Mouse (Mus musculus) liver, embryonic 16.5 days (tissue): ENCODE measurements around the gene Olfr1396. TPM values are rescaled to one million over a fixed set of nuclear protein-coding genes. Genes with fewer than 3 reads are reported as not detected.

Source experiments
- ATAC-seq: fragments of 200-750 bp; cut with Nextera tagmentation; 2 replicates; pipeline ENCODE4 v1.8.0; 2017; ENCODE audit warnings: low read depth, mild to moderate bottlenecking, moderate number of reproducible peaks, moderate library complexity
- H3K27ac ChIP-seq: fragments of 300-500 bp; sonication (generic); 2 replicates; pipeline ENCODE4 v1.5.1; 2014; ENCODE audit warnings: mild to moderate bottlenecking, low read length
- H3K27me3 ChIP-seq: fragments of 300-500 bp; sonication (generic); 2 replicates; pipeline ENCODE4 v1.6.1; 2014; ENCODE audit warnings: low read depth, low read length, mixed read lengths; ENCODE audit not compliant: control insufficient read depth, insufficient read depth
- H3K36me3 ChIP-seq: fragments of 300-500 bp; sonication (generic); 2 replicates; pipeline ENCODE4 v1.6.1; 2014; ENCODE audit warnings: mild to moderate bottlenecking; ENCODE audit not compliant: control insufficient read depth, insufficient read depth
- H3K4me1 ChIP-seq: fragments of 300-500 bp; sonication (generic); 2 replicates; pipeline ENCODE4 v1.6.1; 2014; ENCODE audit warnings: low read depth, low read length, mixed read lengths; ENCODE audit not compliant: control insufficient read depth
- H3K4me2 ChIP-seq: fragments of 300-500 bp; sonication (generic); 2 replicates; pipeline ENCODE4 v1.6.1; 2014; ENCODE audit warnings: low read depth, low read length, mixed read lengths
- H3K4me3 ChIP-seq: fragments of 300-500 bp; sonication (generic); 2 replicates; pipeline ENCODE4 v1.5.1; 2014; ENCODE audit warnings: low read depth, mild to moderate bottlenecking, low read length
- H3K9ac ChIP-seq: fragments of 300-500 bp; sonication (generic); 2 replicates; pipeline ENCODE4 v1.6.1; 2014; ENCODE audit warnings: low read depth, low read length
- H3K9me3 ChIP-seq: fragments of 300-500 bp; sonication (generic); replicated peaks from 2 replicates; pipeline ENCODE4 v1.6.1; 2016; ENCODE audit warnings: low read length; ENCODE audit not compliant: control insufficient read depth
- WGBS: fragments of 180-500 bp; shearing (Covaris S2); extraction: QIAGEN DNeasy Blood & Tissue Kit; methylation state at CpG from one replicate; pipeline ENCODE4 v1.1.7; 2014; ENCODE audit not compliant: insufficient replicate concordance; 5-methylcytosine and 5-hydroxymethylcytosine counted together
- polyA plus RNA-seq: library from polyadenylated mRNA; unstranded; fragments of >200 nt; fragmentation: Nextera tagmentation; extraction: Ambion mirVana; gene quantifications from 2 replicates; pipeline ENCODE4 v1.2.1, GENCODE M21; 2015

Gene Olfr1396
- polyA plus RNA-seq, 1 experiment from 2014 or later = not detected

DNA sequence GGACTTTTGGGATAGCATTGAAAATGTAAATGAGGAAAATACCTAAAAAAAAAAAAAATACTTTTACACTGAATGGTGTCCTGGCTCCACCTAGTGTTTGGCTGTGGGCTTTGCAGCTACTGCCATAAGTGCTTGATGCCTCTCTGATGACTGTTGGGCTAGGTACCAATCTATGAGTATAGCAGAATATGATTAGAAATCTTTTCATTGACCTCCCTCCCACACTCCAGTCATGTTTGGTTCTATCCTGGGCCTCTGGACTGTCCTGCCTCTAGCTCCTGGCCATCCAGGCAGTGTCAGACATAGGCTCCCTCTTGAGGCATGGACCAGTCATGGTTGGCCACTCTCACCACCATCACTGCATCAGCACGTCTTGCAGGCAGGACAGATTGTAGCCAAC is 5.8 kb downstream of the Olfr1396 start:
- H3K27ac ChIP-seq = no peak overlapping the region
- 22% methylated on average over 1 of the region's 1 CpGs for WGBS
- H3K4me3 ChIP-seq = no peak overlapping the region
- no peaks in the 10 kb centered on the region for H3K27me3 ChIP-seq
- no peaks in the 10 kb centered on the region for H3K36me3 ChIP-seq
- H3K9ac ChIP-seq = no peak overlapping the region
- H3K4me2 ChIP-seq = no peak overlapping the region
- H3K9me3 ChIP-seq = no peaks in the 10 kb centered on the region
- no peaks in the 10 kb centered on the region; the same call in none of the 2 replicates for H3K4me1 ChIP-seq
- no peak for ATAC-seq

DNA sequence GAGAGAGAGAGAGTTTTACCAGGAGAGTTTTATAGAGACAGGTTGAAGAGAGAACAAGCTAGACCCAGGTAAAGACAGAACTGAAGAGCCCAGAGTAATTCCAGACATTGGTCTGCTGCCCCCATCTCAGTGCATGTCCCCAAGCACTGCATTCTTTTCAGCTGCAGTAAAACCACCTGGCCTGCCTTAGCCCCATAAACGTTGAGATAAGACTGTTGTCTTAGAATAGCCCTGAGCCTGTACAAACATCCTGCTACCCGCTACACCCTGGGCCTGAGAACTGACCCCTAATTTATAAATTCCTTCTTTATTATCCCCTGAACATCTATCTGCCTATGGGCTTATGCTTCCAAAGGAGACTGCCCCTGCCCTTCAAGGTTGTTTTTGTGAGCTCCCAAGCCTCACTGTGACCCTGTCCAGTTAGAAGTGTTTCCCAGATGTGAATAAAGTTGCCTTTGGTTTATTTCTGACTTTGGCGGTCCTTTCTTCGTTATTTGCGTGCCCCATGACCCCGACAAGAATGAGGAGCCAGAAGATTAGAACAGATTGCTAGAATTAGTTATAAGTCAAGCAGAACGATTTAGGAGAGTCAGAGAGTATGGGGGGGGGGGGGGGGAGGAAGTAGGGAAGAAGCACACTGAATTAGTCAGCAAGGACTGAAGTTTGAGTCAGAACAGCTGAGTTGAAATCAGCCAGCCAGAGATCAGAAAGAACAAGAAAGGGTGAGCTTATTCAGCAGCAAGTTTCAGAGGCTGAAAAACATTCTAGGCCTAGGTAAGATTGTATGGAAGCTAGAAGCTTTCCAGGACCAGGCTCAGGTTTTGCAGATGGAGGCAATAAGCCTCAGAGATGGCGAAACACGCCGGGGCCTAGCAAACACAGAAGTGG is 6.8 kb downstream of the Olfr1396 start:
- Histone ChIP-seq H3K27me3 (no peaks in the 10 kb centered on the region), H3K4me3 (no peak overlapping the region), H3K36me3 (no peaks in the 10 kb centered on the region), H3K9me3 (no peaks in the 10 kb centered on the region), H3K4me2 (no peak overlapping the region), H3K27ac (no peak overlapping the region), H3K9ac (no peak overlapping the region), H3K4me1 (peaks cover 3% of the 10 kb centered on the region)
- ATAC-seq = no peak
- 60% methylated on average over 10 of the region's 10 CpGs for WGBS

DNA sequence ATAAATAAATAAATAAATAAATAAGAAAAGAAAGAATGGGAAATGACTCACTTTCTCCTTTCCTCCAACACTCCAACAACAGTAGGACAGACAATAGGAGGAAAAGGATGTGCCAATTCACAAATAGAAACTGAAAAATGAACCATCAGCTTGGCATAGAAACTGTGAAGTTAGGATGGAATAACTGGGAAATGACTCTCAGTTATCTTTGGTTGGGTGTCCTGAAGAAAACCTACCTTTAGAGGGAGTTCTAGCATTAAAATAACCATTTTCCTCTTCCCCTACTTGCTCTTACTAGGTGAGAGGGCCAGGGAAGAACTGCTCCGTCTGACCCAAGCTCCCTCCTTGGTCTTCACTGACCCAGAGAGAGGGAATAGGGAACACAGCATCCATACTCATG is 8.9 kb downstream of the Olfr1396 start:
- H3K9me3 ChIP-seq = no peaks in the 10 kb centered on the region
- no peak for ATAC-seq
- no peak overlapping the region for H3K27ac ChIP-seq
- WGBS = 60% methylated on average over 1 of the region's 1 CpGs
- no peak overlapping the region for H3K4me2 ChIP-seq
- peaks cover 13% of the 10 kb centered on the region for H3K4me1 ChIP-seq
- H3K27me3 ChIP-seq = no peaks in the 10 kb centered on the region
- H3K9ac ChIP-seq = no peak overlapping the region
- no peaks in the 10 kb centered on the region for H3K36me3 ChIP-seq
- H3K4me3 ChIP-seq = no peak overlapping the region

DNA sequence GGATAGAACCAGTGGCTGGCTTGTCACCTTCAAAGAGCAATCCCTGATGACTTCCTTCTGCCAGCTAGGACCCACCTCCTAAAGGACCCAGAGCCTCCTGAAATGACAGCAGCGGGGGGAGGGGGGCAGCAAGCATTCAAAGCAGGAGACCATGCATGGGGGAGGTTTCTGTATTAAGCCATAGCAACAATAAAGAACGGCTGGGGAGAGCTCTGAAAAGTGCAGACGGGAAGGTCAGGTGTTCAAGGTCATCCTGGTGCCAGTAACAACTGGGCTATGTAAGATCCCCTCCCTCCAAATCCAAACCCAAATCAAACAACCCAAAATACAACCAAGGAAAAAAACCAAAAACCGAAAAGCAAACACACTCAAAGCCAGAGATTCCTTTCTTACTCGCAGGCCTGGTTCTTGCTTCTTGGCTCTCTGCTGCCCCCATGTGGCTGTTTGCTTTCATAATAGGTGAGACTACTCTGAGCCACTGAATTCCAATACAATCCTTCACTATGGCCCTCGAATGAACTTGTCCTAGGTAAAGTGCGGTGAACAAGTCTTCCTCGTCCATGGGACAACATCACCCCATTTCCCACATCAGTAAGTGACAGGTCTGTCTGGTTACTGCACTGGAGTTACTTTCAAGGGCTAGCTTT is 11.5 kb downstream of the Olfr1396 start:
- ATAC-seq = peak; percentile 47

DNA sequence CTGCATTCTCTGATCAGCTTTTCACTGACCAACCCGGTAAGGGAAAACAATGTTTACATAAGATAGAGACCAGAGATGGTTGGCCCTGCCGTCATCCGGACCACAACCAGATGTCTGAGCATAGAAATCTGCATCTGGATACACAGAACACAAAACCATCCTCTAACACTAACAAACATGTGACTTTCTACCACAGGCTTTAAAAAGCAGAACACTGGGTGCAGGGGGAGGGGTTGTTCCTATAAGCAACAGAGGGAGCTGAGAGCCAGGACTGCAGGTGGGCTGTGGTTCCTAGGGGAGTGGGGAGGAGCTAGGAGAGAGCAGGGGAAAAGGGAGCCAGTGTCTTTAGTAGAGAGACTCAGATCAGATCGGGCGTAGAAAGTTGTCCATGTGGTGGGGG is 13.2 kb downstream of the Olfr1396 start:
- no peaks in the 10 kb centered on the region for H3K9me3 ChIP-seq
- H3K4me2 ChIP-seq = no peak overlapping the region
- no peaks in the 10 kb centered on the region for H3K36me3 ChIP-seq
- WGBS = 34% methylated on average over 5 of the region's 5 CpGs
- no peak overlapping the region for H3K4me3 ChIP-seq
- H3K27me3 ChIP-seq = no peaks in the 10 kb centered on the region
- H3K9ac ChIP-seq = no peak overlapping the region
- no peak for ATAC-seq
- H3K27ac ChIP-seq = no peak overlapping the region
- peaks cover 21% of the 10 kb centered on the region for H3K4me1 ChIP-seq

More for the DNA sequence above, 11.5 kb downstream of the Olfr1396 start:
- no peaks in the 10 kb centered on the region for H3K36me3 ChIP-seq
- peaks cover 21% of the 10 kb centered on the region for H3K4me1 ChIP-seq
- H3K4me3 ChIP-seq = no peak overlapping the region
- no peaks in the 10 kb centered on the region for H3K9me3 ChIP-seq
- 18% methylated on average over 8 of the region's 8 CpGs for WGBS
- no peak overlapping the region for H3K27ac ChIP-seq
- no peak overlapping the region for H3K9ac ChIP-seq
- no peak overlapping the region for H3K4me2 ChIP-seq
- no peaks in the 10 kb centered on the region for H3K27me3 ChIP-seq

DNA sequence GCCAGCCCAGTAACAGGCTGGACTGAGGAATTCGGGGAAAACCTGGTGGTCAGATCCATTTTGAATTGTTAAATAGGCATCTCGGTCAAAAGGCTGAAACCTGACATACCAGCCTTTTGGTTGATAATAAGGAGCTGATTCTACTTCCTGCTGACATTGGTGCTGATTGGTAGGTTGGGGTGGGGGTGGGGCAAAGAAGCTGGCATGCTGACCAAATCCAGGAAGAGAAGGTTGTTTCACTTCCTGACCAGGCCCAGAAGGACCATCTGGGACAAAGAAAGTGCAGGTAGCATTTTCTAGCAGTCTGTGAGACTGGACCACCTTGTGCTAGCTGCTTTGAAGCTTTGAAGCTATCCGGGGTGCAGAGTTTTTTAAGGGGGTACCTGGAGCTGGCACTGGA is 14.3 kb downstream of the Olfr1396 start:
- no peak overlapping the region for H3K27ac ChIP-seq
- no peak overlapping the region for H3K9ac ChIP-seq
- H3K4me3 ChIP-seq = no peak overlapping the region
- ATAC-seq = no peak
- peaks cover 21% of the 10 kb centered on the region for H3K4me1 ChIP-seq
- H3K4me2 ChIP-seq = 0 out of 2 replicates have a peak overlapping the region, but pooled peaks have one; percentile 8
- no peaks in the 10 kb centered on the region for H3K27me3 ChIP-seq
- WGBS = 58% methylated on average over 3 of the region's 3 CpGs
- H3K9me3 ChIP-seq = no peaks in the 10 kb centered on the region
- H3K36me3 ChIP-seq = no peaks in the 10 kb centered on the region

DNA sequence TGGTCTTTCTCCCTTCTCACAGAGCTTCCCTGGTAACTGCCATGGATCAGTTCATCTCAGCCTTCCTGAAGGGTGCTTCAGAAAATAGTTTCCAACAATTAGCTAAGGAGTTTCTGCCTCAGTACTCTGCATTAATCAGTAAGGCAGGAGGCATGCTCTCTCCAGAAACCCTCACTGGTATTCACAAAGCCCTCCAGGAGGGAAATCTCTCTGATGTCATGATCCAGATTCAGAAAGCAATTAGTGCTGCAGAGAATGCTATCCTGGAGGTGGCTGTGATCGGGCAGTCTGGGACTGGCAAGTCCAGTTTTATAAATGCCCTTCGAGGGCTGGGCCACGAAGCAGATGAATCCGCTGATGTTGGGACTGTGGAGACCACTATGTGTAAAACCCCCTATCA is 19.3 kb downstream of the Olfr1396 start:
- no peaks in the 10 kb centered on the region for H3K36me3 ChIP-seq
- no peak for ATAC-seq
- no peak overlapping the region for H3K4me2 ChIP-seq
- no peak overlapping the region for H3K4me3 ChIP-seq
- WGBS = 77% methylated on average over 4 of the region's 4 CpGs
- no peak overlapping the region for H3K9ac ChIP-seq
- H3K9me3 ChIP-seq = no peaks in the 10 kb centered on the region
- H3K27me3 ChIP-seq = no peaks in the 10 kb centered on the region
- peaks cover 19% of the 10 kb centered on the region for H3K4me1 ChIP-seq
- H3K27ac ChIP-seq = no peak overlapping the region

DNA sequence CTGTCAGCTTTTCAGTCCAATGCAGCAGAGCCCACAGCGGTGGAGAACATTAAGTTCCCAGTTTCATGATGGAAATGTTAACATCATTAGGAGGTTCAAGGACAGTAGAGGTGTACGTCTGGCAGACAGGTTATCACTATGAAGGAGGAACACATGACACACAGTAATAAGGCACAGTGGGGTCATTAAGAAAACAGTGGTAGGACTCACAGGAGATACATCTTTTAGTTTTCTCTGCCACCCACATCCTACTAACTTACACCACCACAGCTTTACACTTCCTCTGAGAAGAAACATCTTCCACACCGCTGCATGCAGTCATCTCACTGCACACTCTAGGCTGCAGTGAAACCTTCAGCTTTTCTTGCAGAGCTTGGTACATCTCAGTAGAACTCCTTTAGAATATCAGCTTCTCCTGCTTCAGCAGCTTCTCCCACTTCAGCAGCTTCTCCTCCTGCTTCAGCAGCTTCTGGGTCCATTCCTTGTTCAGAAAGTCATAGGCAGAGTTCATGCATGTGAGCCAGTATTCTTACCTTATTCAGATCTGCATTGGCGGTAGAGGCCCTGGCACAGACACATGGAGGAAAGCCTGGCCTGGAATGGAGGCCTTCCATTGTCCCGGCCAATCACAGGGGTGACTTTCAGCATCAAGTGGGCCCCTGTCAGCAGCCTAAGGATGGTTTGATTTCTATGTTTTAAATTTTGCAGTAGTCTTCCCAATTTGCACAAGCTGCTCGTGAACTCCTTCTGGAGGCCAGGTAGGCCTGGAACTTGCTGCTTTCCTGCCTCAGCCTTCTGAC is 20.6 kb downstream of the Olfr1396 start:
- Histone ChIP-seq H3K4me3 (no peak overlapping the region), H3K36me3 (no peaks in the 10 kb centered on the region), H3K27ac (no peak overlapping the region), H3K4me1 (peaks cover 27% of the 10 kb centered on the region), H3K9ac (no peak overlapping the region), H3K4me2 (no peak overlapping the region), H3K9me3 (no peaks in the 10 kb centered on the region), H3K27me3 (no peaks in the 10 kb centered on the region)
- WGBS = 65% methylated on average over 6 of the region's 6 CpGs
- ATAC-seq = no peak
